Mouse (Mus musculus) embryonic fibroblast, embryonic 13.5 days (primary cell): Measurements from ENCODE around the gene Iqsec1.

Experiments
- CTCF ChIP-seq: IDR thresholded peaks from 2 replicates; pipeline ENCODE4 v1.5.1; 2011; ENCODE audit warnings: mild to moderate bottlenecking, control low read depth, low read length, moderate library complexity, borderline replicate concordance; ENCODE audit not compliant: insufficient read depth
- POLR2A ChIP-seq: IDR thresholded peaks from 2 replicates; pipeline ENCODE4 v1.6.1; 2011; ENCODE audit warnings: low read depth, mild to moderate bottlenecking, control low read depth, low read length, moderate library complexity

- no peak for TF ChIP-seq CTCF
- TF ChIP-seq POLR2A, result no peak
These were observed 4.4 kb downstream of the Iqsec1 start for GRCm38 (mm10) chr6:90984101-90984500.
